Mouse (Mus musculus): ENCODE measurements around the gene Abtb1.

Gene Abtb1

DNA sequence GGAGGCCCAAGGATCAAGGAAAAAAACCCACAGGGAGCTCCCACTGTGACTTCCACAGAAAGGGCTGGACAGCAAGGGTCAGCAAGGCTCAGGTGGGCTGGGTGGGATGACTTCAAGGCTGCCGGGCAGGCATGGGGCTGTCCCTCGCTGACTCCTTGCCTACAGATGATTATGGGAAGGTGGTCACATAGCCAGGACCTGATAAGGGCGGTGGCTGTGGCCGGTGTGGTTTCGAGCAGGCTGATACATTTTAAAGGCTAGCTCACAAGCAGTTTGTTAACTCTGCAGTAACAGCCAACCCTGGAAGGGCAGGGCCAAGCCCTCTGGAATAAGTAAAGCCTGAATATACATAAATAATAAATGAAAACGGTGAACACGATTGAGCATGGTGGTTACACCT lies 38.7 kb downstream of the Abtb1 start:
- no peak for DNase-seq (ENCODE audit: low spot score)

DNA sequence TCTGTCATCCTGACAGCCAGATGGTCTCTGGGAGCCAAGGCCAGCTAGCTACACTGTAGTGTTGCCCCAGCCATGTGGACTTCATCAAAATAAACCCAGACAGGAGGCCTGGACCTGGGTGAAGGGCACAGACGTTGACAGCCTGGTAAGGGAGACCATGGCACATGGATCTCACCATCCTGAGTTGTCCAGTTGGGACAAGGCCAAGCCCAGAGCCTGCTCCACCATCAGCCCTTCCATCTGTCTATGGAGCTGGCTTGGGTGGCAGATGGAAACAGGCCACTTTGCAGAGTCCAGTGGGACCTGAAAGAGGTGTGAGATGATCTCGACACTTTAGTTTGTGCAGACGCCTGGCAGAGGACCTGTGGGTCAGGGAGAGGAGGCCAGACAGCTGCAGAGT lies 41.0 kb downstream of the Abtb1 start:
- no peak for DNase-seq (ENCODE audit: low spot score)

DNA sequence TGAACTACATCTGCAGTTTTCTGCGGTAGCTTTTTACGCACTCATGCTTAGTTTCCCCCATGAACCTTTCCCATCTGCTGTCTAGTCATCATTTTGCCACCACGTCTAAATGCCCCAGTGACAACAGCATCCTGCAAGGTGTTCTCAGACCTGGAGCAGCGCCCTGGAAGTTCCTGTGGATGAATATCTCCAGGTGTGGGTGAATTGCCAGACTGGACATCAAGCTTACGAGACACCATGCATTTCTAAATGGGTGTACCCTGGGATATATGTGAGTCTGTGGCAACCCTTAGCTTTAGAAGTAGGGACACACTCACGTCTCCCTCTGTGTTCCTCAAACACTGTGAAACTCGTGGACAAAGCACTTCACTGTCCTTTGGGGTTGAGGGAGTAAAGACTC lies 41.6 kb downstream of the Abtb1 start:
- DNase-seq (ENCODE audit: low spot score), result no peak

DNA sequence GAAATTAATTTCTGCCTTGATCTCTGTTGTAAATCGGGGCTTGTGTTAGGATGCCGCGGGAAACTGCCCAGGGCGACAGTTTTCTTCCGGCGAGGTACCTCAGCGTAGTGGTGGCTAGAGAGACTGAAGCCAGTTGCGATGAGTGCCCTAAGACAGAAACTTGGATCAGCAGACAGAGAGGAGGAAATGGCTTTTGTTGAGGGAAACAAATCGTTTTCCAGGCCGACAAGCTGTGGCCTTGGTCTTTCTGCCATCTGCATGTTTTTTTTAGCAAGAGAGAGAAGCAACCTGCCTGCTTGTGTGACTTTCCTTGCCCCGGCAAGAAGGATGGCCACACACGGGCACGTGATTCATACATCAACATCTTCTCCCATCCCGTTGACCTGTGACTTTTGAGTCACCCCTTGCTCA lies 47.2 kb downstream of the Abtb1 start:
- no peak for DNase-seq (ENCODE audit: low spot score)

DNA sequence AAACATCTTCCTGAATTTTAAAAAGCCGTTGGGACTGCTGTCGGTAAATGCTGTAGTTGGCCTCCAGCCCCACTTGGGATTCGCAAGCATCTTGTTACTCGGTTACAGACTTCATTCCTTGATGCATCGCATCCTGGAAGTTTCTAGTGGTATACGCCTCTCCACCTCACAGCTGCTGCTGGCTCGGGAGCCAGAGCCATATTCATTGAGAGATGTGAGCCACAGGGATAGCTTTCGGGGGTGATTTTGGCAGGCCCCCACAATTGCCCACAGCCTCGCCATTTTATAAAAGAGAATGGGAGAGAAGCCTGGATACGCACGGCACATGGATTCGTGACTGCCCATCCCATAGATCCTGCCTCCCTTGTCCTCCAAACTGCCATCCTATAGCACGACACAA lies 47.9 kb downstream of the Abtb1 start:
- no peak for DNase-seq (ENCODE audit: low spot score)

DNA sequence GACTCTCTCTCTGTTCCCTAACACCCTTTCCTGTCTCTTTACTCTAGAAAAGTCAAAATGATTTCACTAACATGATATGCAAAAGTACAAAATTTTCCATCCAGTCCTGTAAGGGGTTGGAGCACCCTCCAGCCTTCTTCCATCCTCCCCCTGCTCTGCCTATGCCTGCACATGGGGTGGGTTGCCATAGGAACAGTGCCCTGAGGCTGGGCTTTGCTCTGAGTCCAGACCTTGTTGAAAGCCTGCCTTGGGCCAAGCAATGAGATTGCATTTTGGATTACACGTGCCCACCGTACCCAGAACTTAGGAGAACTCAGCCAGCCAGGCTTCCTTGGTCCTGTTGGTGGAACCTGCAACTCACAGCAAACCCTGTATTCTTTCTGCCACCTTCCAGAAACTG lies 48.5 kb downstream of the Abtb1 start:
- no peak for DNase-seq (ENCODE audit: low spot score)

DNA sequence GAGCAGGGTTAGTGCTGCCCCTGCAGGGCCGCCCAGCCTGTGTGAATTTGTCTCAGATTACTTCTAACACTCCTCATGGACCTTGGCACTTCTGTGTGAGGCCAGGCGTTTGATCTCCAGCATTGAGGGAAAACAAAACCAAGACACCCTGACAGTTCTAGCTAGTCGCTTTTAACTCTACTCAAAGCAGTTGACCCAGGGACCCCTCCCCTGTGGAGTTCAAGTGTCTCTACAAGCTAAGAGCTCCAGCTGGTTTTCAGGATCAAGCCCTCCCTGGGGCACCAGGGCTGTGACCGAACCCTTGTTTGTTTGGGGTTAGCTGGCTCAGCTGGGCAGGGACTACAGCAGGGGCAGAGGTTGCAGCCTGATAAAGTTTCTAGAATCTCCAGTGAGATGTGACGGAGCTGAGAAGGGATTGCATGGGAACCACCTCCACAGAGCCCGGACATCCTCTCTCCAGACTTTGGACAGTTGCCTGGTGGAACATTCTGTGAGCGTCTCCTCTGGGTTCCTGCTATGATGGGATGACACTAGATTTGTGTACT lies 49.6 kb downstream of the Abtb1 start:
- DNase-seq (ENCODE audit: low spot score), result no peak

DNA sequence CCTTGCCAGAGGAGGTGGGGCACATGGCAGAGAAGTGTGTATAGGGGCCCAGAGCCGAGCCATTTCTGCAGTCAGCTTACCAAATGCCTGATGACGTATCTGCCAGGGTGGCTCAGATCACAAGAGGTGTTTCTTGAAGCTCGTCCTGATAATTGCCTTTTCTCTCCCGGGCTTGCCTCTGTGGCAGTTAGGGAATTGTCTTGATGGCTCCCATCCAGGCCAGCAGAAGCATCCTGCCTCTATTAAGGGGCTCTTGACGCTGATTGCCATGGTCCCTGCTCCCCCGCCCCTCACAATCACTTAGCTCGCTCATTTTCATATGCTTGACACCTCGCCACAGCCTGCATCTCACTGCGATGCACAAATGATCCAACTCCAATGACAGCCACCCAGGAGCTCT lies 50.5 kb downstream of the Abtb1 start:
- no peak for DNase-seq (ENCODE audit: low spot score)

DNA sequence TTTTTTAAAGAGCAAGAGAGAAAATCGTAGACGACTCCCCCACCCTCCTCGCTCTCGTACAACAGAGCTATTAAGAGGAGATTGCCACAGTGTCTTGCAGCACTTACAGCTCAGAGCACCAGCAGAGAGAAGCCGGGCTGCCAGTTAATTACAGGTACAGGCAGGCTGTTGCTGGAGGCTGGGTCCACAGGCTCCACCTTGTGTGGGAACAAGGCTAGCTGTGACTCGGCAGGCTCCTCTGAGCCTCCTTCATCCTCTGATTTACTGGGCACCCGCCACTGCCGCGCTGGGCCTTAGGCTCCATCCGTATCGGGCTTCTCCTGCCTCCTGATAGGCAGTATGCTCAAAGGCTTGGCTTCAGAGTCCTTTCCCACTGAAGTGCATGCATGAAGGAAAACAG lies 53.6 kb downstream of the Abtb1 start:
- no peak for DNase-seq (ENCODE audit: low spot score)

DNA sequence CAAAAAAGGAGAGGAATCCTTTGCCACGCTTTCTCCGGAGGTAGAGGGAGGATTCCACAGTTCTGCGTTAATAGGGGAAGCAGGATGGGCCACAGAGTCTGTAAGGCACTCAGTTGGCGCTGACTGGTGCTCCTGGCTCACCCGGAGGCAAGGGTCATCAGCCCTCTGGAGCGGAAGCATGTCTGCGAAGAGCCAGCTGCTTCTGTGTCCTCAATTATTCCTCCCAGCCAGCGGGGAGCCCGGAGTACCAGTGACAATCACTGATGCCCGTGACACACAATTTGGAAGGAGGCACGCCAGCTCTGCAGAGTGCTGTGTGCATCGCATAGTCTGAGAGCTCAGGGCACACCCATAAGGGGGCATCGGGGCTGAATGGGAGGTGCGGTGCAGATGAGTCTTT lies 54.3 kb downstream of the Abtb1 start:
- DNase-seq (ENCODE audit: low spot score), result no peak

DNA sequence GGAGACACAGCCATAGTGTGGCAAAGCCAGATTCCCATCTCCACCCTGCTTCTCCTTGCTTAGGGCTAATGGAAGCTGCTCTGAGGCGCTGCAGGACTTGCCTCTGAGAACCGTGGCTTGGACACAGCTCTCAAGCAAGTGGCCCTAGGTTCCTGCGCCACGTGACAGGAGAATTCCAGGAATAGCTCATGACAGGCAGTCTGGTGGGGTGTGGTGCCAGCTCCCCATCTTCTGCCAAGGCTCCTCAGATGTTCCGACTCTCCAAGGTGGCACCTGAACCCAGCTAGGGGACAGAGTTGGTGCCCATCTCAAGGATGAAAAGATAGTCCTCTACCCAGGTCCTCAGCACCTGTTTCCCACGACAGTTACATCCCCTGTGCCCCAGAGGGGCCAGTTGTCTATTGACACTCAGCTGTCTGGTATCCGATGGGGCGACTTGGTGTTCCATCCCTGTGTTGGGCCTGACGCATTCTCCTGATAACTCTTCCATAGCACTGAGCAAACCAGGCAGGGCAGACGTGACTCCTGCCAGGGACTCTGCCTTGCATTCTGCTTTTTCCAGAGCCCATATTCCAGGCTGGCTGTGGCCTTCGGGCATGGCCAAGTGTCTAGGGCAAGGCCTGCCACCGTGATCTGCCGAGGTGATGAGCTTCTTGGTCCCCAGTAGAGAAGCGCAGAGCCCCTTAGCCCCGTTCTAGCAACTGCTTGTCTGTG lies 54.9 kb downstream of the Abtb1 start:
- DNase-seq (ENCODE audit: low spot score), result no peak
